Mouse (Mus musculus): Measurements from ENCODE around the gene Hist2h2aa1. TPM values are rescaled to one million over a fixed set of nuclear protein-coding genes. Genes with fewer than 3 reads are reported as not detected.

Hist2h2aa1 gene
- polyA plus RNA-seq, 1 experiment from 2014 or later: 14.6 TPM

GRCm38 (mm10) chr3:96257190-96257589, 11.9 kb downstream of the Hist2h2aa1 start:
- Histone ChIP-seq H3K9ac (ENCODE audit: low read depth, low read length) (no peak overlapping the region), H3K4me2 (replicated peaks; ENCODE audit: low read depth, low read length) (no peak overlapping the region), H3K4me1 (replicated peaks; ENCODE audit: control insufficient read depth, insufficient read depth, low read length) (peaks cover 3% of the 10 kb centered on the region; the same call in 1 of the 2 replicates), H3K4me3 (ENCODE audit: low read depth, low read length) (no peak overlapping the region), H3K36me3 (ENCODE audit: control insufficient read depth, insufficient read depth, low read length) (no peaks in the 10 kb centered on the region), H3K9me3 (ENCODE audit: control insufficient read depth, low read length) (no peaks in the 10 kb centered on the region), H3K27me3 (ENCODE audit: control insufficient read depth, insufficient read depth, low read length) (no peaks in the 10 kb centered on the region), H3K27ac (ENCODE audit: low read depth, low read length) (no peak overlapping the region)
- 77% methylated on average over 3 of the region's 3 CpGs for WGBS
- ATAC-seq (ENCODE audit: low FRiP score): no peak
- no peak for DNase-seq (ENCODE audit: low spot score)

GRCm38 (mm10) chr3:96260220-96260619, 14.9 kb downstream of the Hist2h2aa1 start:
- Histone ChIP-seq H3K9ac (ENCODE audit: low read depth, low read length) (no peak overlapping the region), H3K27ac (ENCODE audit: low read depth, low read length) (no peak overlapping the region), H3K27me3 (ENCODE audit: control insufficient read depth, insufficient read depth, low read length) (no peaks in the 10 kb centered on the region), H3K4me2 (replicated peaks; ENCODE audit: low read depth, low read length) (no peak overlapping the region), H3K36me3 (ENCODE audit: control insufficient read depth, insufficient read depth, low read length) (no peaks in the 10 kb centered on the region), H3K4me1 (replicated peaks; ENCODE audit: control insufficient read depth, insufficient read depth, low read length) (peaks cover 3% of the 10 kb centered on the region; the same call in 1 of the 2 replicates), H3K9me3 (ENCODE audit: control insufficient read depth, low read length) (no peaks in the 10 kb centered on the region), H3K4me3 (ENCODE audit: low read depth, low read length) (no peak overlapping the region)
- DNase-seq (ENCODE audit: low spot score): no peak
- WGBS: 94% methylated on average over 5 of the region's 5 CpGs
- no peak for ATAC-seq (ENCODE audit: low FRiP score)

- H3K9me3 ChIP-seq (ENCODE audit: control insufficient read depth, low read length): no peaks in the 10 kb centered on the region
- H3K27ac ChIP-seq (ENCODE audit: low read depth, low read length): peak overlapping the region; percentile 97
- 63% methylated on average over 3 of the region's 3 CpGs for WGBS
- DNase-seq (ENCODE audit: low spot score) (no peak), ATAC-seq (ENCODE audit: low FRiP score) (no peak)
- H3K4me1 ChIP-seq (replicated peaks; ENCODE audit: control insufficient read depth, insufficient read depth, low read length): peaks cover 3% of the 10 kb centered on the region; the same call in 1 of the 2 replicates
- H3K4me2 ChIP-seq (replicated peaks; ENCODE audit: low read depth, low read length): peak overlapping the region; percentile 64
- peak overlapping the region; percentile 57; the same call in 1 of the 2 replicates for H3K4me3 ChIP-seq (ENCODE audit: low read depth, low read length)
- H3K27me3 ChIP-seq (ENCODE audit: control insufficient read depth, insufficient read depth, low read length): no peaks in the 10 kb centered on the region
- no peaks in the 10 kb centered on the region for H3K36me3 ChIP-seq (ENCODE audit: control insufficient read depth, insufficient read depth, low read length)
- H3K9ac ChIP-seq (ENCODE audit: low read depth, low read length): peak overlapping the region; percentile 85
Observed at GRCm38 (mm10) chr3:96261623-96262022, 16.3 kb downstream of the Hist2h2aa1 start.

DNA sequence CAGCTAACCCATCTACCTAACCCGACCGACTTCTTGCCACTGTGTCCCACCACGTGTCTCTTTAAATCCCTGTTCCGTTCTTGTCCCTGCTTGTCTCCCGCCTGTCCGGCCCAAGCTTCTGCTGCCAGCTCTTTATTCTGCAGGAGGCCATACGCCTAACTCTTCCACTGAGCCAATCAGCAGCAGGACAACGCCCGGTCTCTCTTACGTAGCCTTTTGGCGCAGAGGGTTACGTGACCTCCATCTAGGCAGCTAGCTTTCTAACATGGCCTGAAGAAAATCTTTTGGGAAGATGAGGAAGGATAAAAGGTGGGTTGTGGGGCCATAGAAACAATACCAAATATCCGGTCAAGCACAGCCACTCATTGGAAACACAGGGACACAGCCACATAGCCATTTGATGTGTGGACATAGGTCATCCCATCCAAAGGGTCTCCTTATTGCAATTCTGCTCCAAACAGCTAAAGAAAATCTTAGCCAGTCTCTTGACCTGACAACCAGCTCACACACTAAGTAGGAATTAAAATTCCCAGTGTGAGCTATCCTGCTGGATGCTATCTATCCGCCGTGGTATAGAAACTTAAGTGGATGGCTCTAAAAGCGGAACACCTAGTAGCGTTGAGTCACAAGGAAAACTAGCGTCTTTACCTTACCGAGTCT, 17.0 kb downstream of the Hist2h2aa1 start:
- Histone ChIP-seq H3K4me1 (replicated peaks; ENCODE audit: control insufficient read depth, insufficient read depth, low read length) (peaks cover 3% of the 10 kb centered on the region; the same call in 1 of the 2 replicates), H3K9ac (ENCODE audit: low read depth, low read length) (peak overlapping the region; percentile 85), H3K9me3 (ENCODE audit: control insufficient read depth, low read length) (no peaks in the 10 kb centered on the region), H3K27me3 (ENCODE audit: control insufficient read depth, insufficient read depth, low read length) (no peaks in the 10 kb centered on the region), H3K27ac (ENCODE audit: low read depth, low read length) (peak overlapping the region; percentile 97), H3K4me2 (replicated peaks; ENCODE audit: low read depth, low read length) (peak overlapping the region; percentile 64), H3K4me3 (ENCODE audit: low read depth, low read length) (peak overlapping the region; percentile 57), H3K36me3 (ENCODE audit: control insufficient read depth, insufficient read depth, low read length) (no peaks in the 10 kb centered on the region)
- 1% methylated on average over 19 of the region's 19 CpGs for WGBS
- ATAC-seq (ENCODE audit: low FRiP score) (peak; percentile 83), DNase-seq (ENCODE audit: low spot score) (peak; percentile 79)

GRCm38 (mm10) chr3:96262979-96263550, 17.8 kb downstream of the Hist2h2aa1 start, which contains the start of gene Hist2h4:
Gene Hist2h4, minus strand, starts transcription at chr3:96263311.
- Histone ChIP-seq H3K9me3 (ENCODE audit: control insufficient read depth, low read length) (no peaks in the 10 kb centered on the region), H3K4me1 (replicated peaks; ENCODE audit: control insufficient read depth, insufficient read depth, low read length) (peaks cover 4% of the 10 kb centered on the region; the same call in 1 of the 2 replicates), H3K9ac (ENCODE audit: low read depth, low read length) (peak within 1 kb of the TSS; percentile 85), H3K4me3 (ENCODE audit: low read depth, low read length) (peak within 1 kb of the TSS; percentile 57), H3K27ac (ENCODE audit: low read depth, low read length) (peak within 1 kb of the TSS; percentile 97), H3K27me3 (ENCODE audit: control insufficient read depth, insufficient read depth, low read length) (no peaks in the 10 kb centered on the region), H3K4me2 (replicated peaks; ENCODE audit: low read depth, low read length) (peak within 1 kb of the TSS; percentile 64), H3K36me3 (ENCODE audit: control insufficient read depth, insufficient read depth, low read length) (no peaks in the 10 kb centered on the region)
- 0% methylated on average over 39 of the region's 40 CpGs for WGBS
- ATAC-seq (ENCODE audit: low FRiP score) (peak; percentile 89), DNase-seq (ENCODE audit: low spot score) (peak; percentile 94)

DNA sequence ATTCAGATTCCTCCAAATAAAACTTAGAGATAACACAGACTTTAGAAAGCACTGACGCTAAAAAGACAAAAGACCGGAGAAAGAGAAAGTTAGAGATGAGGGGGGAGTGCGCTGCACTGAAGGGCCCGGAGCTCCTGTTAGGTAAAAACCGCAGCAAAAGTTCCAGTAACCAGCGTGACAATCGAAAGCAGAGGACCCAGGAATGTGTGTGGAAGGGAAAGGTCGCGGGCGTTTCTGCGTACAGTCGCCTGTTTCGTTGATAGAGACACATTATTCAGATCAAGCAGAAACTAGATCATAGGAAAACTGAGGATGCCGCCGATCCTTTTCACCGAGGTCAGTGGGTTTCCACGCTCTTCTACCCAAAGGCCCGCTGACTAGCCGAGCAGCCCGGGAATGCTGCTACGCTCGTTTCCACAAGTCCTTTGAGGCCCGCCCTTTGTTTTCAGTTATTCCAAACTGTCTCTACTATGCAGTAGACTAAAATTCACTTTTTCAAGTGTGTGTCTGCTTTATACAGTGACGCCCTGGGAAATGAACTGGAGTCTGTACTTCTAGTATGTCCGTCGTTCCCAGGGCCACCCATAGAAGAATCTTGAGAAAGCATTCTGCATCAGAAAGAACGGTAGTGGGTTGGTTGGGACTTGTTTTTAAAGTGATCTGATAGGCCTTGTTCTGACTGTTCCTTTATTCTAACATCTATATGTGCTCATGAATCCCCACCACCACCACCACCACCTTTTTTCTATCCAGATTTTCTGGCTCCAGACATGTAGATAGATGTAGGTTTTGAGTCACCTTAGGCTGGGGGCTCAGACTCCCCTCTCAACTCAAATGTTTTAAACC, 18.5 kb downstream of the Hist2h2aa1 start:
- peak overlapping the region; percentile 64 for H3K4me2 ChIP-seq (replicated peaks; ENCODE audit: low read depth, low read length)
- WGBS: 7% methylated on average over 27 of the region's 27 CpGs
- peak overlapping the region; percentile 97 for H3K27ac ChIP-seq (ENCODE audit: low read depth, low read length)
- no peaks in the 10 kb centered on the region for H3K36me3 ChIP-seq (ENCODE audit: control insufficient read depth, insufficient read depth, low read length)
- ATAC-seq (ENCODE audit: low FRiP score) (peak; percentile 28; the same call in 1 of the 2 replicates), DNase-seq (ENCODE audit: low spot score) (peak; percentile 67)
- H3K9me3 ChIP-seq (ENCODE audit: control insufficient read depth, low read length): no peaks in the 10 kb centered on the region
- no peaks in the 10 kb centered on the region for H3K27me3 ChIP-seq (ENCODE audit: control insufficient read depth, insufficient read depth, low read length)
- peaks cover 5% of the 10 kb centered on the region; the same call in 1 of the 2 replicates for H3K4me1 ChIP-seq (replicated peaks; ENCODE audit: control insufficient read depth, insufficient read depth, low read length)
- H3K9ac ChIP-seq (ENCODE audit: low read depth, low read length): peak overlapping the region; percentile 85
- H3K4me3 ChIP-seq (ENCODE audit: low read depth, low read length): peak overlapping the region; percentile 57

GRCm38 (mm10) chr3:96264404-96264949, 19.2 kb downstream of the Hist2h2aa1 start:
- H3K27ac ChIP-seq (ENCODE audit: low read depth, low read length): peak overlapping the region; percentile 97
- DNase-seq (ENCODE audit: low spot score): no peak
- H3K4me2 ChIP-seq (replicated peaks; ENCODE audit: low read depth, low read length): peak overlapping the region; percentile 64; the same call in 1 of the 2 replicates
- H3K4me1 ChIP-seq (replicated peaks; ENCODE audit: control insufficient read depth, insufficient read depth, low read length): peaks cover 5% of the 10 kb centered on the region; the same call in 1 of the 2 replicates
- no peaks in the 10 kb centered on the region for H3K36me3 ChIP-seq (ENCODE audit: control insufficient read depth, insufficient read depth, low read length)
- 69% methylated on average over 7 of the region's 7 CpGs for WGBS
- no peaks in the 10 kb centered on the region for H3K27me3 ChIP-seq (ENCODE audit: control insufficient read depth, insufficient read depth, low read length)
- H3K9me3 ChIP-seq (ENCODE audit: control insufficient read depth, low read length): no peaks in the 10 kb centered on the region
- no peak for ATAC-seq (ENCODE audit: low FRiP score)
- H3K4me3 ChIP-seq (ENCODE audit: low read depth, low read length): no peak overlapping the region
- H3K9ac ChIP-seq (ENCODE audit: low read depth, low read length): peak overlapping the region; percentile 8; the same call in 1 of the 2 replicates

DNA sequence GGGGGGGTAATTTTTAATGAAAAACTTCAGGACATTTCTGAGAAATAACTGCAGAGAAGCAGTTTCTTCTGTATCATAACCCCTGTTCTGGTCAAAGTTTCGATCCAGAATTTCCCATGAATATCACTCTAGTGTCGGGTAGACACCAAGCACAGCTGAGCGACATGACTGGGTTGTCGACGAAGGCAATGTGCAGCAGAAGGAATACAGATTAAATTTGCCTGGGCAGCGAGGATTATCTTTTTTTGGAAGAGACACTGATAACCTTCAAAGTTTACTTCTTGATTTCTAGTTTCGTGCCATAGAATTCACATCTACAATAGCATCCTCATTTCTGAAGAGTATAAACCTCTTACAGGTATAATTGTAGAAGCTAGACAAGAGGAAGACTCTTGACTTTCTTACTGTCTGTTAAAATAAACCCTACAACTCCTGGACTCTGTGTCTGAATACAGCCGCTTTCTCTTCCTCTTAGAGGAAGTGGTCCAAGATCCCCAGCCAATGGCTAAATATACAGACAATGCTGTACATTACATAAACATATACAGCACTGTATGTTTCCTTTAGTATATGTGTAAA, 20.9 kb downstream of the Hist2h2aa1 start:
- Histone ChIP-seq H3K4me3 (ENCODE audit: low read depth, low read length) (no peak overlapping the region), H3K9ac (ENCODE audit: low read depth, low read length) (no peak overlapping the region), H3K4me2 (replicated peaks; ENCODE audit: low read depth, low read length) (no peak overlapping the region), H3K27me3 (ENCODE audit: control insufficient read depth, insufficient read depth, low read length) (no peaks in the 10 kb centered on the region), H3K4me1 (replicated peaks; ENCODE audit: control insufficient read depth, insufficient read depth, low read length) (peaks cover 5% of the 10 kb centered on the region; the same call in 1 of the 2 replicates), H3K9me3 (ENCODE audit: control insufficient read depth, low read length) (no peaks in the 10 kb centered on the region), H3K36me3 (ENCODE audit: control insufficient read depth, insufficient read depth, low read length) (no peaks in the 10 kb centered on the region), H3K27ac (ENCODE audit: low read depth, low read length) (no peak overlapping the region)
- ATAC-seq (ENCODE audit: low FRiP score) (no peak), DNase-seq (ENCODE audit: low spot score) (no peak)
- 91% methylated on average over 8 of the region's 8 CpGs for WGBS

Measured in hindbrain, embryonic 11.5 days (tissue).